Mouse (Mus musculus): Measurements from ENCODE around the gene Smo. TPM values are rescaled to one million over a fixed set of nuclear protein-coding genes. Genes with fewer than 3 reads are reported as not detected.

Gene Smo
- polyA plus RNA-seq, 1 experiment from 2014 or later, result 14.4 TPM

Other genes with a start within 250 kb of the Smo start
- 9.6 and 13.3 TPM in 2 replicates for gene Kcp, start 227.6 kb upstream of the Smo start, polyA plus RNA-seq (2015; fragmentation: Nextera tagmentation; extraction: Ambion mirVana)
- 1.3 and 1.4 TPM in 2 replicates for gene Irf5, start 208.9 kb upstream of the Smo start, polyA plus RNA-seq (2015; fragmentation: Nextera tagmentation; extraction: Ambion mirVana)
- gene Tnpo3, start 125.6 kb upstream of the Smo start, polyA plus RNA-seq (2015; fragmentation: Nextera tagmentation; extraction: Ambion mirVana), result 107 and 111 TPM in 2 replicates
- 5.0 and 7.4 TPM in 2 replicates for gene Tspan33, start 41.3 kb upstream of the Smo start, polyA plus RNA-seq (2015; fragmentation: Nextera tagmentation; extraction: Ambion mirVana)
- gene Ahcyl2, start 32.5 kb downstream of the Smo start, polyA plus RNA-seq (2015; fragmentation: Nextera tagmentation; extraction: Ambion mirVana), result 12.9 and 13.0 TPM in 2 replicates
- 2.4 and 3.0 TPM in 2 replicates for gene Strip2, start 181.5 kb downstream of the Smo start, polyA plus RNA-seq (2015; fragmentation: Nextera tagmentation; extraction: Ambion mirVana)

All from forebrain, embryonic 15.5 days (tissue).